Mouse (Mus musculus): ENCODE data around the gene Cers3. TPM values are rescaled to one million over a fixed set of nuclear protein-coding genes. Genes with fewer than 3 reads are reported as not detected.

The Cers3 gene
- polyA plus RNA-seq, 1 experiment: 0.13 TPM

DNA sequence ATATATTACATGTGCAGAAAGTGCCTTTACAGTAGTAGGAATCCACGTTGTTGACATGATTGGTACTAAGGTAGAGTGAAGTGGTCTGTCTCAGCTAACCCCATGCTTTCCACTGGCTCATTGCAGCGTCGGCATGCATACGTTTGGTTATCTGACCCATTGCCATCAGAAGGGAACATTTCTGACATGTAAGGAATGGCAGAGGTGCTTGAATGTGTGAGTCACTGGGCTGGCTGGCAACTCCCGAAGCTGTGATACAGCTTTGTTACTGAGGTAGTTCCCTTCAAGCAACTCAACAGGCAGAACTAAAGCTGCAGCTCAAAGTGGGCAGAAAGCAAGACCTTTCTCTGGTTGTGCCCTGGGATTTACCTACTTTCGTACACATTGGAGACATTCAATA, 8.3 kb upstream of the Cers3 start:
- Histone ChIP-seq H3K4me3 (ENCODE audit: insufficient read depth, poor library complexity, severe bottlenecking) (no peak overlapping the region), H3ac (ENCODE audit: control insufficient read depth, insufficient read length, low read depth) (no peak overlapping the region), H3K27me3 (ENCODE audit: control insufficient read depth, insufficient read depth, insufficient read length) (no peaks in the 10 kb centered on the region), H3K79me2 (ENCODE audit: control insufficient read depth, insufficient read depth) (no peaks in the 10 kb centered on the region), H3K36me3 (ENCODE audit: control insufficient read depth, insufficient read depth) (no peaks in the 10 kb centered on the region), H3K79me3 (ENCODE audit: low read depth) (no peaks in the 10 kb centered on the region)
- TF ChIP-seq CTCF (IDR thresholded peaks at IDR 0.05; ENCODE audit: control insufficient read depth, insufficient read depth, insufficient read length): no peak
- no peak for TF ChIP-seq CEBPB (IDR thresholded peaks at IDR 0.05; ENCODE audit: low read depth)
- TF ChIP-seq USF1 (IDR thresholded peaks at IDR 0.05; ENCODE audit: low read depth): no peak
- TF ChIP-seq MYOG (IDR thresholded peaks at IDR 0.05; ENCODE audit: control insufficient read depth, extremely low read depth, insufficient read length): no peak
- TF ChIP-seq FOSL1 (IDR thresholded peaks at IDR 0.05; ENCODE audit: insufficient read depth, low read length, poor library complexity, severe bottlenecking): no peak
- no peak for TF ChIP-seq MYOD1 (IDR thresholded peaks at IDR 0.05; ENCODE audit: control insufficient read depth, insufficient read length, low read depth)
- TF ChIP-seq MAX (IDR thresholded peaks at IDR 0.05): no peak

DNA sequence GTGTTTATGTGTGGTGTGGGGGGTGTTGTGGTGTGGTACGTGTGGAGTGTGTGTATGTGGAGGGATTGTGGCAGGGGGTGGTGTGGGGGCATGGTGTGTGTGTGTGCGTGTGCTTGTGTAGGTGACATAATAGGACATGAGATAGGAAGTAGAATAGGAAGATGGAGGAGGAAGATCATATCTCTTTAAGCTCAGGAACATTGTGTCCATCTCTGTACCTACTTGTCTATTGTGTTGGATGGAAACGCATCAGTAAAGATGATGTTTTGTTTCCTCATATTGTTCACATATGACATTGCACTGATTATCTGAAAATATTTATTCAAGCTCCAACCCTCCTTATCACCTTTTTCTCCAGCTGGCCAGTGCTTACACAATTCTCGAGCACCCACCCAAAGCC, 5.9 kb upstream of the Cers3 start:
- Histone ChIP-seq H3K36me3 (ENCODE audit: control insufficient read depth, insufficient read depth) (no peaks in the 10 kb centered on the region), H3K79me2 (ENCODE audit: control insufficient read depth, insufficient read depth) (no peaks in the 10 kb centered on the region), H3K27me3 (ENCODE audit: control insufficient read depth, insufficient read depth, insufficient read length) (no peaks in the 10 kb centered on the region), H3ac (ENCODE audit: control insufficient read depth, insufficient read length, low read depth) (no peak overlapping the region), H3K4me3 (ENCODE audit: insufficient read depth, poor library complexity, severe bottlenecking) (no peak overlapping the region), H3K79me3 (ENCODE audit: low read depth) (no peaks in the 10 kb centered on the region)
- TF ChIP-seq MAX (IDR thresholded peaks at IDR 0.05): no peak
- no peak for TF ChIP-seq MYOD1 (IDR thresholded peaks at IDR 0.05; ENCODE audit: control insufficient read depth, insufficient read length, low read depth)
- TF ChIP-seq MYOG (IDR thresholded peaks at IDR 0.05; ENCODE audit: control insufficient read depth, extremely low read depth, insufficient read length): no peak
- no peak for TF ChIP-seq CTCF (IDR thresholded peaks at IDR 0.05; ENCODE audit: control insufficient read depth, insufficient read depth, insufficient read length)
- no peak for TF ChIP-seq USF1 (IDR thresholded peaks at IDR 0.05; ENCODE audit: low read depth)
- no peak for TF ChIP-seq FOSL1 (IDR thresholded peaks at IDR 0.05; ENCODE audit: insufficient read depth, low read length, poor library complexity, severe bottlenecking)
- TF ChIP-seq CEBPB (IDR thresholded peaks at IDR 0.05; ENCODE audit: low read depth): no peak

DNA sequence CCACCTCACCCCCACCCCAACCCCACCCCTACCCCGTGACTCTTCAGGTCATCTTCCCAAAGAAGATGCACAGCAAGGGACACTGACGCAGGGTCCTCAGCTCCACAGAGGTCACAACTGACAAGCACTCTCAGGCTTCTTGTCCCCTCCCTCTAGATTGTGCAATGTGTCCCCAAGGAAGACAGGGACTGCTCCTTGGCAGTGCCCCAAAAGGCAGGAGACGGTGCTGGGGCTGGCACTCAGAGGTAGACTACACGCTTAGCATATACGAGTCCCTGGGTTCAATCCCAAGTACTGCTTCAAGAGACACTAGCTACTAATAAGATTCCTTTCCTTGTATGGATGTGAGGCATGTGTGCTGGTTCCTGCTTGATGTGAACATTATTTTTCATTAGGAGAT, 2.3 kb upstream of the Cers3 start:
- H3K79me2 ChIP-seq (ENCODE audit: control insufficient read depth, insufficient read depth): no peaks in the 10 kb centered on the region
- TF ChIP-seq MYOD1 (IDR thresholded peaks at IDR 0.05; ENCODE audit: control insufficient read depth, insufficient read length, low read depth): no peak
- no peak for TF ChIP-seq CTCF (IDR thresholded peaks at IDR 0.05; ENCODE audit: control insufficient read depth, insufficient read depth, insufficient read length)
- no peak for TF ChIP-seq CEBPB (IDR thresholded peaks at IDR 0.05; ENCODE audit: low read depth)
- TF ChIP-seq MAX (IDR thresholded peaks at IDR 0.05): no peak
- no peak for TF ChIP-seq FOSL1 (IDR thresholded peaks at IDR 0.05; ENCODE audit: insufficient read depth, low read length, poor library complexity, severe bottlenecking)
- TF ChIP-seq USF1 (IDR thresholded peaks at IDR 0.05; ENCODE audit: low read depth): no peak
- TF ChIP-seq MYOG (IDR thresholded peaks at IDR 0.05; ENCODE audit: control insufficient read depth, extremely low read depth, insufficient read length): no peak

DNA sequence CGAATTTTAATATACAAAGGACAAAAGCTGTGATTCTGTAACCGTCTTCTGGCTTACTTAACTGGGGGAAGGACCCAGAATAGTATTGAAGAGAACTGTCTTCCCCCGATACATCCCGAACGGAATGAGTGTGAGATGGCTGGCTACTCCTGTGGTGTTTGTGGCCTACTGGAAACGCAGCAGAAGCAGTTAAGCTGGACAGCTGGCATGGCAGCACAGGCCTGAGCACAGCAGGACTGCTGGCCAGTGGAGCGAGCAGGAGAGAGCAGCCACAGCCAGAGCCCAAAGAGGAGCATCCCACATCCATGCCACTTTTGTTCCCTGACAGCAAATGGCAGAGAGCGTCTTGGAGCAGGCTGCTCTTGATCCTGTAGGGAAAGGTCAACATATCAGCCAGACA, 1.9 kb upstream of the Cers3 start:
- Histone ChIP-seq H3K4me3 (ENCODE audit: insufficient read depth, poor library complexity, severe bottlenecking) (no peak overlapping the region), H3K79me2 (ENCODE audit: control insufficient read depth, insufficient read depth) (no peaks in the 10 kb centered on the region), H3K27me3 (ENCODE audit: control insufficient read depth, insufficient read depth, insufficient read length) (no peaks in the 10 kb centered on the region), H3K79me3 (ENCODE audit: low read depth) (no peaks in the 10 kb centered on the region), H3ac (ENCODE audit: control insufficient read depth, insufficient read length, low read depth) (no peak overlapping the region), H3K36me3 (ENCODE audit: control insufficient read depth, insufficient read depth) (no peaks in the 10 kb centered on the region)
- TF ChIP-seq CEBPB (IDR thresholded peaks at IDR 0.05; ENCODE audit: low read depth) (no peak), USF1 (IDR thresholded peaks at IDR 0.05; ENCODE audit: low read depth) (no peak), CTCF (IDR thresholded peaks at IDR 0.05; ENCODE audit: control insufficient read depth, insufficient read depth, insufficient read length) (no peak), MYOG (IDR thresholded peaks at IDR 0.05; ENCODE audit: control insufficient read depth, extremely low read depth, insufficient read length) (no peak), MYOD1 (IDR thresholded peaks at IDR 0.05; ENCODE audit: control insufficient read depth, insufficient read length, low read depth) (no peak), MAX (IDR thresholded peaks at IDR 0.05) (no peak), FOSL1 (IDR thresholded peaks at IDR 0.05; ENCODE audit: insufficient read depth, low read length, poor library complexity, severe bottlenecking) (no peak)

More for the DNA sequence above, 2.3 kb upstream of the Cers3 start:
- H3K27me3 ChIP-seq (ENCODE audit: control insufficient read depth, insufficient read depth, insufficient read length): no peaks in the 10 kb centered on the region
- no peak overlapping the region for H3K4me3 ChIP-seq (ENCODE audit: insufficient read depth, poor library complexity, severe bottlenecking)
- no peak overlapping the region for H3ac ChIP-seq (ENCODE audit: control insufficient read depth, insufficient read length, low read depth)
- H3K36me3 ChIP-seq (ENCODE audit: control insufficient read depth, insufficient read depth): no peaks in the 10 kb centered on the region
- H3K79me3 ChIP-seq (ENCODE audit: low read depth): no peaks in the 10 kb centered on the region

DNA sequence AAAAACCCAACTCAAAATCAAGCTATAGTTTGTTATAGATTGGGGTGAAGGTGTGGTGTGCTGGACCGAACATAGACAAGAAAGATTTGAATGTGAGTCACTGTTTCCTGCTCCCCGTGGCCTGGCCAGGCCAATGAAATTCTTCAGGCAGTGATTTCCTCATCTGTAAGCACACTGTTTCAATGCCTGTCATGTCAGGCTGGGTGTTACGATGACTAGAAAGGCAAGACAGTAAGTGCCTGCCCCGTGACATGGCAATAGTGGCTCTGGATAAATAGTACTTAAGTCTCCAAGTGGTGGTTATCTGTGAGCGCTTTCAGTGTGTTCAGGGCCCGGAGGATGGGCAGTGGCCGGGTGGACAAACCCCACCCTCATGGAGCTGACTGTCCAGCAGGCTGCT, 3.7 kb downstream of the Cers3 start:
- Histone ChIP-seq H3K79me2 (ENCODE audit: control insufficient read depth, insufficient read depth) (no peaks in the 10 kb centered on the region), H3K4me3 (ENCODE audit: insufficient read depth, poor library complexity, severe bottlenecking) (no peak overlapping the region), H3K79me3 (ENCODE audit: low read depth) (no peaks in the 10 kb centered on the region), H3K27me3 (ENCODE audit: control insufficient read depth, insufficient read depth, insufficient read length) (no peaks in the 10 kb centered on the region), H3K36me3 (ENCODE audit: control insufficient read depth, insufficient read depth) (no peaks in the 10 kb centered on the region), H3ac (ENCODE audit: control insufficient read depth, insufficient read length, low read depth) (no peak overlapping the region)
- TF ChIP-seq USF1 (IDR thresholded peaks at IDR 0.05; ENCODE audit: low read depth) (no peak), MYOG (IDR thresholded peaks at IDR 0.05; ENCODE audit: control insufficient read depth, extremely low read depth, insufficient read length) (no peak), MAX (IDR thresholded peaks at IDR 0.05) (no peak), MYOD1 (IDR thresholded peaks at IDR 0.05; ENCODE audit: control insufficient read depth, insufficient read length, low read depth) (no peak), CEBPB (IDR thresholded peaks at IDR 0.05; ENCODE audit: low read depth) (no peak), CTCF (IDR thresholded peaks at IDR 0.05; ENCODE audit: control insufficient read depth, insufficient read depth, insufficient read length) (no peak), FOSL1 (IDR thresholded peaks at IDR 0.05; ENCODE audit: insufficient read depth, low read length, poor library complexity, severe bottlenecking) (no peak)

DNA sequence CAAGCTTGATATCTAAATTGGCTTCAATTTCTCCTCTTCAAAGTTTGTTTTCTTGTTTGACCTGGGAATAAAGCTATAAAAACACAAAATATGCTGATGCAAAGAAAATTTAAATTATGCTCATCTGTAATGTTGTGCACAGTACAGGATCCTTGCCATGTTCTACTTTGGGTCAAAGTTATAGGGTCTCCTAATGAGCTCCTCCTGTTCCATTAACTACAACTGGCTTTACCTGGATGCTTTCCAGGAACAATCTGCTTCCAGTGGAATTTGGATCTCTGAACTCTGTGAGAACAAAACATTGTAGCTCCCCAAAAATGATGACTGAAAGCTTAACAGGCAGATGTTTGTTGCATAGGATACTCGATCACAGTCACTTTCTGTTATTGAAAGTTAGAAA, 6.7 kb downstream of the Cers3 start:
- no peak for TF ChIP-seq MYOG (IDR thresholded peaks at IDR 0.05; ENCODE audit: control insufficient read depth, extremely low read depth, insufficient read length)
- TF ChIP-seq CTCF (IDR thresholded peaks at IDR 0.05; ENCODE audit: control insufficient read depth, insufficient read depth, insufficient read length): no peak
- TF ChIP-seq FOSL1 (IDR thresholded peaks at IDR 0.05; ENCODE audit: insufficient read depth, low read length, poor library complexity, severe bottlenecking): no peak
- H3K79me2 ChIP-seq (ENCODE audit: control insufficient read depth, insufficient read depth): no peaks in the 10 kb centered on the region
- no peaks in the 10 kb centered on the region for H3K79me3 ChIP-seq (ENCODE audit: low read depth)
- H3K27me3 ChIP-seq (ENCODE audit: control insufficient read depth, insufficient read depth, insufficient read length): no peaks in the 10 kb centered on the region
- no peak overlapping the region for H3ac ChIP-seq (ENCODE audit: control insufficient read depth, insufficient read length, low read depth)
- H3K36me3 ChIP-seq (ENCODE audit: control insufficient read depth, insufficient read depth): no peaks in the 10 kb centered on the region
- no peak overlapping the region for H3K4me3 ChIP-seq (ENCODE audit: insufficient read depth, poor library complexity, severe bottlenecking)

Data from C2C12 (cell line).